8 mouse cellular contexts compared by ENCODE assay signal in the genomic region with DNA sequence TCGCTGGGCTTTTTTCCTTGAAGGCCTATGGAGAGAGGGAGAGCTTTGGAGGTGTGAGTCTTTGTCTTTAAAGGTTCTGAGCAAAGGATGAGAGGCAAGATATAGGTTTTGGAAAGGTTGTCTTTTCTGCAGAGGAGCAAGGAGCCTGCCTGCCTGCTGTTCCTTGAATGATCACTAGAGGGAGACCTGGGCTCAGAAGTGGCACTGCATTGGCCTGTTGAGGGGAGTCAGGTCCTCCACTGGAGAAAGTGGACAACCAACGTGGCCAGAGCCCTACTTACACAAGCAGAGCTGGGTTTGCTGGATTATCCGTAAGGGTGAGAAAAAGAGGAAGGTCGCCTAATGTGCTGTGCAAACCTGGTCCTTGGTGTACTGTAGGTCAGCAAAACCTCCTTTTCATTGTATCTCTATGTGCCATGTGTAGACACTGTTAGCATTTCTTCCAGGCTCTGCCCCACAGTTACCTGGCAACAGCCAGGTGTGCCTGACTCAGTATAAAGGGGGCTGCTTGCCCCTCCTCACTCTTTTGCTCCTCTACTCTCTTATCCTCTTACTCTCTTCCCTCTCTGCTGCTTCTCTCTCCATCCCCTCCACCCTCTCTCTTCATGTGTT. TPM values are rescaled to one million over a fixed set of nuclear protein-coding genes. Genes with fewer than 3 reads are reported as not detected.
DNase-seq lines count a peak whose midpoint lies in the region; ATAC-seq and TF ChIP-seq lines count a peak whose summit lies in the region.

No protein-coding gene starts in this region.

- no peak overlapping the region for H3K27ac ChIP-seq in forebrain, postnatal 0 days (ENCODE audit: low read depth, low read length)
- H3K27ac ChIP-seq in hindbrain, embryonic 16.5 days (ENCODE audit: low read depth, low read length) = no peak overlapping the region

- 33% methylated on average over 4 of the region's 4 CpGs for WGBS in forebrain, postnatal 0 days
- 30% methylated on average over 4 of the region's 4 CpGs for WGBS in hindbrain, embryonic 16.5 days

- H3K9ac ChIP-seq in forebrain, postnatal 0 days = no peak overlapping the region
- no peak overlapping the region for H3K9ac ChIP-seq in hindbrain, embryonic 16.5 days (ENCODE audit: low read depth, low read length)

- no peaks in the 10 kb centered on the region for H3K36me3 ChIP-seq in forebrain, postnatal 0 days (ENCODE audit: insufficient read depth)
- no peaks in the 10 kb centered on the region for H3K36me3 ChIP-seq in hindbrain, embryonic 16.5 days (ENCODE audit: control insufficient read depth, insufficient read depth, low read length)

- no peak overlapping the region for H3K4me3 ChIP-seq in forebrain, postnatal 0 days (ENCODE audit: low read depth, low read length)
- H3K4me3 ChIP-seq in hindbrain, embryonic 16.5 days (ENCODE audit: low read length) = no peak overlapping the region

- no peaks in the 10 kb centered on the region for H3K4me1 ChIP-seq in forebrain, postnatal 0 days (ENCODE audit: insufficient read depth)
- H3K4me1 ChIP-seq in hindbrain, embryonic 16.5 days (ENCODE audit: control insufficient read depth, insufficient read depth, low read depth, low read length) = no peaks in the 10 kb centered on the region

- peak; percentile 82 for ATAC-seq in forebrain, postnatal 0 days
- ATAC-seq in hindbrain, embryonic 16.5 days = peak; percentile 81
- ATAC-seq in megakaryocyte progenitor cell, adult 5-6 weeks (replicated peaks; ENCODE audit: poor library complexity) = peak; percentile 81

- no peak overlapping the region for H3K4me2 ChIP-seq in forebrain, postnatal 0 days (ENCODE audit: low read depth)
- H3K4me2 ChIP-seq in hindbrain, embryonic 16.5 days (ENCODE audit: low read length) = no peak overlapping the region

- TF ChIP-seq CTCF in forebrain, postnatal 0 days (IDR thresholded peaks at IDR 0.05; ENCODE audit: low read depth) = peak; percentile 88

- DNase-seq in NIH3T3 (ENCODE audit: low read depth) = peak; percentile 85
- DNase-seq in cerebellum, adult 18-20 months = peak; percentile 69 to 71
- DNase-seq in forebrain, postnatal 0 days = peak; percentile 76
- DNase-seq in left cerebral cortex, adult 18-20 months (ENCODE audit: low spot score in 2 of 2) = peak; percentile 70 to 84
- DNase-seq in retina, postnatal 7 days (ENCODE audit: low read depth, low spot score) = peak; percentile 61
- DNase-seq in urinary bladder, postnatal 14 days (ENCODE audit: low spot score) = peak; percentile 77

- no peaks in the 10 kb centered on the region for H3K9me3 ChIP-seq in forebrain, postnatal 0 days (ENCODE audit: low read length)
- H3K9me3 ChIP-seq in hindbrain, embryonic 16.5 days (ENCODE audit: control insufficient read depth, low read length) = no peaks in the 10 kb centered on the region

- H3K27me3 ChIP-seq in forebrain, postnatal 0 days (ENCODE audit: insufficient read depth, low read length) = no peaks in the 10 kb centered on the region
- H3K27me3 ChIP-seq in hindbrain, embryonic 16.5 days (replicated peaks; ENCODE audit: control insufficient read depth, insufficient read depth, low read length) = no peaks in the 10 kb centered on the region

RNA-seq across cellular contexts. Expression of gene Sptlc2, which starts 25.1 kb away (rescaled TPM):
- 53.5 and 69.2 TPM in 2 replicates for total RNA-seq in forebrain, postnatal 0 days (2014; rRNA removed)
- 73.1 and 84.9 TPM in 2 replicates for polyA plus RNA-seq in forebrain, postnatal 0 days (2015; fragmentation: Nextera tagmentation; extraction: Ambion mirVana)
- polyA plus RNA-seq in hindbrain, embryonic 16.5 days (2015; fragmentation: Nextera tagmentation; extraction: Ambion mirVana) = 64.8 and 68.5 TPM in 2 replicates
- 10 to 100 TPM; 31.7 to 33.3 TPM for total RNA-seq in left cerebral cortex, adult 18-20 months (2021)
- 199 and 210 TPM in 2 replicates for total RNA-seq in megakaryocyte progenitor cell, adult 5-6 weeks (2015)
- total RNA-seq in megakaryocyte progenitor cell, adult 5-6 weeks (2017) = 128 and 138 TPM in 2 replicates

RNA-seq across cellular contexts. Expression of gene Slirp, which starts 30.4 kb away (rescaled TPM):
- 63.9 and 86.4 TPM in 2 replicates for total RNA-seq in forebrain, postnatal 0 days (2014; rRNA removed)
- 208 and 262 TPM in 2 replicates for polyA plus RNA-seq in forebrain, postnatal 0 days (2015; fragmentation: Nextera tagmentation; extraction: Ambion mirVana)
- 185 and 200 TPM in 2 replicates for polyA plus RNA-seq in hindbrain, embryonic 16.5 days (2015; fragmentation: Nextera tagmentation; extraction: Ambion mirVana)
- total RNA-seq in left cerebral cortex, adult 18-20 months (2021) = 10 to 100 TPM; 96.2 to 96.3 TPM
- 111 and 120 TPM in 2 replicates for total RNA-seq in megakaryocyte progenitor cell, adult 5-6 weeks (2015)
- total RNA-seq in megakaryocyte progenitor cell, adult 5-6 weeks (2017) = 49.4 and 79.7 TPM in 2 replicates

RNA-seq across cellular contexts. Expression of gene Alkbh1, which starts 30.5 kb away (rescaled TPM):
- total RNA-seq in forebrain, postnatal 0 days (2014; rRNA removed) = 40.1 and 40.4 TPM in 2 replicates
- polyA plus RNA-seq in forebrain, postnatal 0 days (2015; fragmentation: Nextera tagmentation; extraction: Ambion mirVana) = 18.0 and 28.6 TPM in 2 replicates
- 35.4 and 37.1 TPM in 2 replicates for polyA plus RNA-seq in hindbrain, embryonic 16.5 days (2015; fragmentation: Nextera tagmentation; extraction: Ambion mirVana)
- total RNA-seq in left cerebral cortex, adult 18-20 months (2021) = 10 to 100 TPM; 19.2 to 20.3 TPM
- 39.7 and 47.1 TPM in 2 replicates for total RNA-seq in megakaryocyte progenitor cell, adult 5-6 weeks (2015)
- total RNA-seq in megakaryocyte progenitor cell, adult 5-6 weeks (2017) = 57.2 and 82.5 TPM in 2 replicates

RNA-seq across cellular contexts. Expression of gene Snw1, which starts 58.8 kb away (rescaled TPM):
- 72.2 and 79.6 TPM in 2 replicates for total RNA-seq in forebrain, postnatal 0 days (2014; rRNA removed)
- 95.6 and 109 TPM in 2 replicates for polyA plus RNA-seq in forebrain, postnatal 0 days (2015; fragmentation: Nextera tagmentation; extraction: Ambion mirVana)
- polyA plus RNA-seq in hindbrain, embryonic 16.5 days (2015; fragmentation: Nextera tagmentation; extraction: Ambion mirVana) = 92.7 and 99.0 TPM in 2 replicates
- 10 to 100 TPM; 69.7 to 70.8 TPM for total RNA-seq in left cerebral cortex, adult 18-20 months (2021)
- total RNA-seq in megakaryocyte progenitor cell, adult 5-6 weeks (2015) = 54.8 and 56.1 TPM in 2 replicates
- total RNA-seq in megakaryocyte progenitor cell, adult 5-6 weeks (2017) = 173 and 192 TPM in 2 replicates
